Mouse (Mus musculus): ENCODE measurements at regions not wholly inside any gene's neighbourhood (a gene's known extent, or its start where the extent isn't known, plus 50 kb on each side); places are given as distances from the start of the nearest gene placed in this dataset.

DNA sequence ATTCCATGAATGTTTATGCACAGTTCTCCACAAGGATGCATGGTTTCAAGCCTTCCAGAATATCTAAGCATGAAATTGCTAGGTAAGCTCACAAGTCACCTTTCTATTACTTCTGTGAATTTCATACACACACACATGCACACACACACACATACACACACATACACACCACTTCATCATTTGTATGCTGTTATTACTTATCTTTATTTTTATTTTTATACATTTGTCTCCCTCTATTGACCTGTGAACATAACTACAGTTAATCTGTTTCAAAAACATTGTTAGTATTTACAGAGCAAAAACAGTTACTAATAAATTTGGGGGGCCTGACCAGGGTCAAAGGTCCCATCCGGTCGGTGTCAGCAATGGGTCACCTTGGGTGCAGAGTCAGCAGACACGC, 212.6 kb upstream of the Depdc1a start:
- peak; percentile 5 to 25 for DNase-seq

DNA sequence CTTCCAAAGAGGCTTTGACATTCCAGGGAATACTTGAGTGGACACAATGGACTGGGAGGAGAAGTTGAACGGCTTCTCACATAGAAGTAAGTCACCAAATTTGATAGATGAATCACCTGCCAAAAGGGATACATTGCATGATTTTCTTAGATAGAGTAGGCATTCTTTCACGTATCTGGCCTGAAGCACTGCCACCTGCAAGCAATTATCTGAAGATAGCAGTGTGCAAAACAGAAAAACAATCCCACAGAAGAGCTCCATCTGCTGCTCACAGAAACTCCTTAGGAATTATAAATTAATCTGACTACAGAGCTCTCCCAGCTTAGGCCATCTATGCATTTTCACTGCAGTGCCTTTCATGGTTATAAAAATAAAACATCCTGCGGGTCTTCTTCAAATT, 177.8 kb upstream of the Depdc1a start:
- peak in 1 of 2 experiments; percentile 1 for DNase-seq

DNA sequence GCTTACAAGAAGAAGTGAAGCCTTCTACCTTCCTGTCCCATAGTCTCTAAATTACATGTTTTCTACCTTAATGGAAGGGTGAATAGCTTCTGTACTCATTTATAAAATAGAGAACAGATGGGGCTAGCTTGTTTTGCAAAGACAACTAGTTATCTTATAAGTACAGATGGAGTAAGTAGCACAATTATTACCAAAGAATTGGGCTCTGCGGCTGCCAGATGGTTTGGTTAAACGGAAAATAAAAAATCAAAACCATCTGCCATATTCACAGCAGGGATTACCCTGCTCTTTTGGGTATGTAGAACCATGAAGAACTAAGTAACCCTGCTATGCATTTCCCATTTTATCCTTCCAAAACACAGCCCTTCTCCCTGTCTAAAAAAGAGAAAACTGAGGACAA, 147.2 kb upstream of the Depdc1a start:
- peak; percentile 3 to 7 for DNase-seq

DNA sequence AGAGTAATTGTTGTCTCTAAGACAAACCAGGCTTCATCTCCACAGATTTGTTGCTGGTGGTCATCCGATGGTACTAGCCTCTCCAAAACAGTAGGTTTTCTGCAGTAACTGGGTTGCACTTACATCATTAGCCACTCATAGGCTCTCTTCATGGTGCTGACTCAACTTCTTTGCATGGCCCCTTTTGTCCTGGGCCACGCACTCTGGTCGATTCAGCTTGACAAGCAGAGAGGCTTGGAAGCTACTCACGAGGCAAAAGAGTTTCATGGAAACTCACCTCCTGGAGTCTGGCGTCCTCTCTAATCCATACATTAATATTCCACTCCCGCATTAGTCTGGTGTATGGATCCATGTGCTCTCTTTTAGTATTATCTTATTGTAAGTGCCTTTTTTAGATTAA, 141.5 kb upstream of the Depdc1a start:
- DNase-seq, result no peak

DNA sequence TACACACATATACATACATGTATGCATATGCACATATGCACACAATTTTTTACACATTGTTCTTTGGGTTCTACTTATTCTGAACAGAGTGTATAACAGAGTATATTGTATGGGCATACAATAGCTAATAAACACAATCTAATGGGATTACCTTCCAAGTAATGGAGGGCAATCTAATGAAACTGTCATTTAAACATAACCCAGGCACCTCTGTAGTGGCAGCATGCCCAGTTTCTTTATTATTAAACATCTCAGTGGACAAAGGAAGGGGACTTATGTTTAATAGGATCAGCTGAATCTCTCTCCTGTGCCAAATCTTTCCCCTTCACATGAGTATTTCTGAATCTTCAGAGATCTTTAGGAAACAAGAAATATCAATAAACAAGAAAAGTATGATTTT, 122.1 kb upstream of the Depdc1a start:
- no peak for DNase-seq

All from cerebellum, postnatal 10 days (tissue).